Mouse (Mus musculus) liver, embryonic 14.5 days (tissue): Measurements from ENCODE around the gene Nmnat2. TPM values are rescaled to one million over a fixed set of nuclear protein-coding genes. Genes with fewer than 3 reads are reported as not detected.

ENCODE experiments used
- ATAC-seq: fragments of 200-750 bp; cut with Nextera tagmentation; 2 replicates; pipeline ENCODE4 v1.8.0; 2017; ENCODE audit warnings: moderate number of reproducible peaks, mild to moderate bottlenecking, moderate library complexity; ENCODE audit not compliant: insufficient read depth
- DNase-seq, 3 experiments: peaks; one replicate each; pipeline ENCODE4 v3.0.0-alpha.2; 2012 to 2013; ENCODE audit warnings: low read depth in 3 of 3, low spot score in 3 of 3
- H3K27ac ChIP-seq: fragments of 300-500 bp; sonication (generic); 2 replicates; pipeline ENCODE4 v1.5.1; 2014; ENCODE audit warnings: moderate library complexity, mild to moderate bottlenecking, control low read depth, inconsistent platforms
- H3K27me3 ChIP-seq: fragments of 300-500 bp; sonication (generic); 2 replicates; pipeline ENCODE4 v1.6.1; 2014; ENCODE audit warnings: mild to moderate bottlenecking, low read length, moderate library complexity; ENCODE audit not compliant: control insufficient read depth, insufficient read depth
- H3K36me3 ChIP-seq: fragments of 300-500 bp; sonication (generic); replicated peaks from 2 replicates; pipeline ENCODE4 v1.6.1; 2014; ENCODE audit warnings: low read depth; ENCODE audit not compliant: control insufficient read depth, insufficient read depth
- H3K4me1 ChIP-seq, 2 experiments: fragments of 200-500 bp in 1 of 2; fragments of 300-500 bp in 1 of 2; sonication (generic) in 1 of 2; replicated peaks; 2 replicates each; pipeline ENCODE4 v1.6.1; 2012 to 2014; ENCODE audit warnings: antibody characterized with exemption in 1 of 2, inconsistent platforms in 1 of 2, low read length in 1 of 2; ENCODE audit not compliant: control insufficient read depth in 2 of 2, insufficient read depth in 2 of 2
- H3K4me2 ChIP-seq: fragments of 300-500 bp; sonication (generic); 2 replicates; pipeline ENCODE4 v1.6.1; 2014; ENCODE audit warnings: low read depth, mild to moderate bottlenecking, control low read depth, moderate library complexity
- H3K4me3 ChIP-seq, 2 experiments: fragments of 200-500 bp in 1 of 2; fragments of 300-500 bp in 1 of 2; sonication (generic) in 1 of 2; 2 replicates each; pipeline ENCODE4 v1.5.1; 2012 to 2014; ENCODE audit warnings: low read depth in 2 of 2, low read length in 2 of 2, mild to moderate bottlenecking in 2 of 2, control low read depth in 1 of 2, inconsistent platforms in 1 of 2, moderate library complexity in 1 of 2; ENCODE audit not compliant: insufficient read depth in 1 of 2
- H3K9ac ChIP-seq: fragments of 300-500 bp; sonication (generic); replicated peaks from 2 replicates; pipeline ENCODE4 v1.6.1; 2014; ENCODE audit warnings: mild to moderate bottlenecking, control low read depth, moderate library complexity
- H3K9me3 ChIP-seq: fragments of 300-500 bp; sonication (generic); 2 replicates; pipeline ENCODE4 v1.6.1; 2016; ENCODE audit warnings: low read length, mixed read lengths; ENCODE audit not compliant: control insufficient read depth
- CTCF ChIP-seq: IDR thresholded peaks from 2 replicates; pipeline ENCODE4 v1.5.1; 2016; ENCODE audit warnings: antibody characterized with exemption, low read depth, control low read depth
- EP300 ChIP-seq: IDR thresholded peaks from 2 replicates; pipeline ENCODE4 v1.6.1; 2016; ENCODE audit warnings: antibody characterized with exemption, low read depth
- WGBS: fragments of 180-500 bp; shearing (Covaris S2); extraction: QIAGEN DNeasy Blood & Tissue Kit; methylation state at CpG from one replicate; pipeline ENCODE4 v1.1.7; 2014; ENCODE audit not compliant: insufficient replicate concordance; 5-methylcytosine and 5-hydroxymethylcytosine counted together
- polyA plus RNA-seq, 2 experiments: library from polyadenylated mRNA; depleted of rRNA in 1 of 2; stranded (reverse) in 1 of 2; unstranded in 1 of 2; fragments of >200 nt; fragmentation: Nextera tagmentation in 1 of 2; extraction: Ambion mirVana in 1 of 2; gene quantifications; 2 replicates each; pipeline versions ENCODE4 v1.2.1 to v1.2.3; 2012 to 2014

The Nmnat2 gene
- polyA plus RNA-seq, 2 experiments, result 0.02 to 0.09 TPM

GRCm38 (mm10) chr1:152969081-152969480 is 14.3 kb downstream of the Nmnat2 start:
- H3K4me2 ChIP-seq, result no peak overlapping the region
- H3K27ac ChIP-seq, result no peak overlapping the region
- no peak overlapping the region for H3K9ac ChIP-seq
- H3K36me3 ChIP-seq, result no peaks in the 10 kb centered on the region
- H3K4me1 ChIP-seq, result no peaks in the 10 kb centered on the region
- H3K27me3 ChIP-seq, result no peaks in the 10 kb centered on the region
- WGBS, result 41% methylated on average over 4 of the region's 4 CpGs
- no peak for DNase-seq
- no peak for TF ChIP-seq CTCF
- no peak for TF ChIP-seq EP300
- ATAC-seq, result no peak
- no peaks in the 10 kb centered on the region for H3K9me3 ChIP-seq
- no peak overlapping the region for H3K4me3 ChIP-seq

DNA sequence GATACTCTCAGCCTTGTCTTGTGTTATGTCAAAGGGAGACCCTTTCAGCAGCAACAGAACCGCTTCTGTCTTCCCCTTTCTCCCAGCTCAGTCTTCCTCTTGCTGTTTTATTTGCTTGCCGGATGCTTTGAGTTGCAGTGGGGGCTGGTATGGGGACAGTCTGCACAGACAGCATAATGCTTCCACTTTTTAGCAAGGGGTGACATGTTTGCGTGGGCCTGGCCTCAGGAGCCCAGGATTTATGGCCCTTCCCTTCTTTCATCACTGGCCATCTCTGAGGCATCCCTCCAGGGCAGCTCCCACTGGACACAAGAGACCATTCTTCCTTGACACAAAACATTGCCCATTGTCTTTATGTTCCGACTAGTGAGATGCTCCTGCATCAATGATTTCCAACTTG is 18.2 kb downstream of the Nmnat2 start:
- 33% methylated on average over 4 of the region's 4 CpGs for WGBS
- ATAC-seq, result no peak
- H3K36me3 ChIP-seq, result no peaks in the 10 kb centered on the region
- no peak for DNase-seq
- no peak overlapping the region for H3K4me3 ChIP-seq
- no peak overlapping the region for H3K9ac ChIP-seq
- TF ChIP-seq CTCF (no peak), EP300 (no peak)
- H3K4me2 ChIP-seq, result no peak overlapping the region
- H3K27ac ChIP-seq, result no peak overlapping the region
- H3K9me3 ChIP-seq, result no peaks in the 10 kb centered on the region
- H3K4me1 ChIP-seq, result no peaks in the 10 kb centered on the region
- H3K27me3 ChIP-seq, result no peaks in the 10 kb centered on the region

DNA sequence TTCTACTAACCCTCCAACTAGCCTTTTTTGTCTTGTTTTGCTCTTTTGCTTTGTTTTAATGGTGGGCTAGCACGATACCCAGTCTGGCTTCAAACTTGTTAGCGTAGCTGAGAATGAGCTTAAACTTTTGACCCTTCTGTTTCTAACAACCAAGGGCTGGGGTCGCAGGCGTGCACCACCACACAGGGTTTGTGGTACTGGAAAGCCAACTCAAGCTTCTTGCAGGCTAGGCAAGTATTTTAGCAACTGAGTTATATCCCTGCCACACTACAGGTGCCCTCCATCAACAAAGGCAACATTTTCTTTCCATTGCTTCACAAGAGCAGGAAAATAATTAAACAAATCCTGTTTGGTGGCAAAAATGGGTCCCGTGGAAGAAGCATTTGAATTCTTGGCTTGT is 18.6 kb downstream of the Nmnat2 start:
- Histone ChIP-seq H3K4me1 (no peaks in the 10 kb centered on the region), H3K27me3 (no peaks in the 10 kb centered on the region), H3K4me2 (no peak overlapping the region), H3K36me3 (no peaks in the 10 kb centered on the region), H3K9me3 (no peaks in the 10 kb centered on the region), H3K9ac (no peak overlapping the region), H3K4me3 (no peak overlapping the region), H3K27ac (no peak overlapping the region)
- ATAC-seq (no peak), DNase-seq (no peak)
- 42% methylated on average over 5 of the region's 5 CpGs for whole genome bisulfite sequencing
- TF ChIP-seq EP300 (no peak), CTCF (no peak)

GRCm38 (mm10) chr1:152973861-152974260 is 19.1 kb downstream of the Nmnat2 start:
- H3K9ac ChIP-seq, result no peak overlapping the region
- no peak overlapping the region for H3K4me2 ChIP-seq
- no peaks in the 10 kb centered on the region for H3K36me3 ChIP-seq
- H3K9me3 ChIP-seq, result no peaks in the 10 kb centered on the region
- ATAC-seq (no peak), DNase-seq (no peak)
- no peak overlapping the region for H3K4me3 ChIP-seq
- TF ChIP-seq EP300, result no peak
- no peak for TF ChIP-seq CTCF
- no peaks in the 10 kb centered on the region for H3K27me3 ChIP-seq
- H3K27ac ChIP-seq, result no peak overlapping the region
- 33% methylated on average over 4 of the region's 4 CpGs for WGBS
- no peaks in the 10 kb centered on the region for H3K4me1 ChIP-seq

- H3K9ac ChIP-seq, result no peak overlapping the region
- no peak overlapping the region for H3K4me2 ChIP-seq
- ATAC-seq, result no peak
- H3K36me3 ChIP-seq, result no peaks in the 10 kb centered on the region
- no peak for DNase-seq
- H3K27me3 ChIP-seq, result no peaks in the 10 kb centered on the region
- 44% methylated on average over 3 of the region's 3 CpGs for WGBS
- no peak overlapping the region for H3K4me3 ChIP-seq
- no peaks in the 10 kb centered on the region for H3K9me3 ChIP-seq
- no peaks in the 10 kb centered on the region for H3K4me1 ChIP-seq
- TF ChIP-seq EP300, result no peak
- TF ChIP-seq CTCF, result no peak
- no peak overlapping the region for H3K27ac ChIP-seq
Measured at GRCm38 (mm10) chr1:152975144-152975543, 20.4 kb downstream of the Nmnat2 start.

DNA sequence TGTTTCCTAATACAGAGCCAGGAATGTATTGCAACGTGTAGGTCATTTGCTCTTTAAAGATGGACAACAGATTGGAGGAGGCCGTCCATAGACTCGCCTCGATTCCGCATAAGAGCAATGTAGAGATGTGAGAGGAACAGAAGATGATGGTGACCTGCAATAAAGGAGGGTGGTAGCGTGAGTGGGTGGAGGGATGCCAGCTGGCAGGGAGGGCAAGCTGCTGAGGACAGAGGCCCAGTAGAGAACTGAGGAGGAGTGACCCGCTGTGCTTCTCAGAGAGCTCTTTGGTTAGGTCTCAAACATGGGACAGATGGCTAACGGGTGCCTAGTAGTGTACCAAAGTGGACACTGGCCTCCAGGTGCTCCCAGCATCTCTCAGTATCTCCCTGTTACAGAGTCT is 23.9 kb downstream of the Nmnat2 start:
- Histone ChIP-seq H3K4me2 (no peak overlapping the region), H3K4me3 (no peak overlapping the region), H3K27ac (no peak overlapping the region), H3K27me3 (no peaks in the 10 kb centered on the region), H3K9me3 (no peaks in the 10 kb centered on the region), H3K4me1 (no peaks in the 10 kb centered on the region), H3K36me3 (no peaks in the 10 kb centered on the region), H3K9ac (no peak overlapping the region)
- WGBS, result 71% methylated on average over 8 of the region's 8 CpGs
- ATAC-seq, result no peak
- no peak for DNase-seq
- TF ChIP-seq EP300 (no peak), CTCF (no peak)
